Mouse (Mus musculus) lung, embryonic 16.5 days (tissue): ENCODE data around the gene Tcf3. TPM values are rescaled to one million over a fixed set of nuclear protein-coding genes. Genes with fewer than 3 reads are reported as not detected.

ENCODE experiments used
- ATAC-seq: fragments of 200-750 bp; cut with Nextera tagmentation; 2 replicates; pipeline ENCODE4 v1.8.0; 2017; ENCODE audit warnings: low read depth, mild to moderate bottlenecking, moderate library complexity
- H3K27ac ChIP-seq: fragments of 300-500 bp; sonication (generic); 2 replicates; pipeline ENCODE4 v1.5.1; 2014; ENCODE audit warnings: mild to moderate bottlenecking, control low read depth, low read length
- H3K27me3 ChIP-seq: fragments of 300-500 bp; sonication (generic); 2 replicates; pipeline ENCODE4 v1.6.1; 2014; ENCODE audit warnings: low read depth, low read length, mixed read lengths; ENCODE audit not compliant: control insufficient read depth, insufficient read depth
- H3K36me3 ChIP-seq: fragments of 300-500 bp; sonication (generic); 2 replicates; pipeline ENCODE4 v1.6.1; 2014; ENCODE audit warnings: low read length; ENCODE audit not compliant: control insufficient read depth, insufficient read depth
- H3K4me1 ChIP-seq: fragments of 300-500 bp; sonication (generic); replicated peaks from 2 replicates; pipeline ENCODE4 v1.6.1; 2014; ENCODE audit warnings: low read length, mixed read lengths; ENCODE audit not compliant: control insufficient read depth, insufficient read depth
- H3K4me2 ChIP-seq: fragments of 300-500 bp; sonication (generic); 2 replicates; pipeline ENCODE4 v1.6.1; 2014; ENCODE audit warnings: low read depth, low read length, control low read depth
- H3K4me3 ChIP-seq: fragments of 300-500 bp; sonication (generic); 2 replicates; pipeline ENCODE4 v1.5.1; 2014; ENCODE audit warnings: mild to moderate bottlenecking, low read length, control low read depth
- H3K9ac ChIP-seq: fragments of 300-500 bp; sonication (generic); 2 replicates; pipeline ENCODE4 v1.6.1; 2014; ENCODE audit warnings: low read length, control low read depth
- H3K9me3 ChIP-seq: fragments of 300-500 bp; sonication (generic); 2 replicates; pipeline ENCODE4 v1.6.1; 2016; ENCODE audit warnings: low read length; ENCODE audit not compliant: control insufficient read depth
- WGBS: fragments of 180-500 bp; shearing (Covaris S2); extraction: QIAGEN DNeasy Blood & Tissue Kit; methylation state at CpG from one replicate; pipeline ENCODE4 v1.1.7; 2014; 5-methylcytosine and 5-hydroxymethylcytosine counted together
- polyA plus RNA-seq: library from polyadenylated mRNA; unstranded; fragments of >200 nt; fragmentation: Nextera tagmentation; extraction: Ambion mirVana; gene quantifications from 2 replicates; pipeline ENCODE4 v1.2.1, GENCODE M21; 2015

The Tcf3 gene
- polyA plus RNA-seq, 1 experiment from 2014 or later, result 81.0 TPM

DNA sequence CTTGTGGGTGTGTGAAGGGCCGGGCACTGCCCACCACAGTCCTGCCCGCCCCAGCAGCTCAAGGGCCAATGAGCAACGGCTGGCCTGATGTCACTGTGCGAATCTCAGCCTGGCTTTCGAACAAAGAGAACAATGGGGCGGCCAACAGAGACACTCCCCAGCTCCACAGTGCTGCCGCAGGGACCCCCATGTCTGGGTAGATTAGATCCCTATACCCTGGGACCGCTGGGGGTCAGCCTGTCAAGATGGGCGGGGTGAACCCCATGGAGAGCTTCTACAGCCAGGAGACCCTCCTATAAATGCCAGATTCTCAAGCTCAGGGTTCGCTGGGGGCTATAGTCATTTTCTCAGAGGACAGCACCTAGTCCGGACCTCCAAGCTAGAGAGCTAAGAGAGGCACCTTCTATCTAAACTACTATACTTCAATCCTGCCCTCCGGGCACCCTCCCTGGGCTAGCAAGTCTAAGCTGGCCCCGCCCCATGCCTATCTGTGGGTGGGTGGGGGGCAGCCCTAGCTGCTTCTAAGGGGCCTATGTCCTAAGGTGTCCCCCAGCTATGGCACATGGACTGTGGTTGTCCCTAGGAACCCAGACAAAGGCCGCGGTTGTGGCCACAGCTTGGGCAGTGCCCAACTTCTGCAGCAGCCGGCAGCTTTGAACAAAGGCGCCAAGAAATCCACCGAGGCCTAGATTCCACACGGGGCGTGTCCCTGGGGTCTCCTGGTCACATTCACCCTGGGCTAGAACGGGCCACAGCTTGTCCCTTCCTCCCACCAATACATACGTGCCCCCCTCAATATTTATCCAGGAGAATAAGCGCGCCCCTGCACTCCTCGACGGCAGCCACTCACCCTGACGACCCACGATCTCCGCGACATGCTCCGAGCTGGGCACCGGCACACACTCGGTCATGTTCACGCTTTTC lies 47.4 kb downstream of the Tcf3 start:
- peak overlapping the region; percentile 87 for H3K9ac ChIP-seq
- WGBS, result under 1% methylated on average over 34 of the region's 34 CpGs
- H3K4me3 ChIP-seq, result peak overlapping the region; percentile 84
- H3K4me2 ChIP-seq, result peak overlapping the region; percentile 85
- H3K27me3 ChIP-seq, result no peaks in the 10 kb centered on the region
- peaks cover 19% of the 10 kb centered on the region for H3K36me3 ChIP-seq
- peaks cover 29% of the 10 kb centered on the region for H3K4me1 ChIP-seq
- H3K27ac ChIP-seq, result peak overlapping the region; percentile 92
- peak; percentile 55 for ATAC-seq
- no peaks in the 10 kb centered on the region for H3K9me3 ChIP-seq

GRCm38 (mm10) chr10:80385310-80385709 lies 48.1 kb downstream of the Tcf3 start:
- WGBS, result 22% methylated on average over 7 of the region's 7 CpGs
- Histone ChIP-seq H3K27ac (peak overlapping the region; percentile 92; the same call in 1 of the 2 replicates), H3K4me1 (peaks cover 29% of the 10 kb centered on the region)

GRCm38 (mm10) chr10:80384709-80385108 lies 48.7 kb downstream of the Tcf3 start:
- 68% methylated on average over 7 of the region's 7 CpGs for WGBS
- no peak overlapping the region for H3K27ac ChIP-seq
- no peak for ATAC-seq
- peak overlapping the region; percentile 85 for H3K4me2 ChIP-seq
- peak overlapping the region; percentile 84 for H3K4me3 ChIP-seq
- no peaks in the 10 kb centered on the region for H3K27me3 ChIP-seq
- H3K4me1 ChIP-seq, result peaks cover 29% of the 10 kb centered on the region
- peak overlapping the region; percentile 87; the same call in 1 of the 2 replicates for H3K9ac ChIP-seq
- no peaks in the 10 kb centered on the region for H3K9me3 ChIP-seq
- peaks cover 19% of the 10 kb centered on the region for H3K36me3 ChIP-seq

More at GRCm38 (mm10) chr10:80385310-80385709, 48.1 kb downstream of the Tcf3 start:
- H3K9me3 ChIP-seq, result no peaks in the 10 kb centered on the region
- H3K27me3 ChIP-seq, result no peaks in the 10 kb centered on the region
- H3K9ac ChIP-seq, result peak overlapping the region; percentile 87
- peaks cover 19% of the 10 kb centered on the region for H3K36me3 ChIP-seq
- ATAC-seq, result no peak
- peak overlapping the region; percentile 84 for H3K4me3 ChIP-seq
- peak overlapping the region; percentile 85 for H3K4me2 ChIP-seq

- Histone ChIP-seq H3K9me3 (no peaks in the 10 kb centered on the region), H3K27ac (no peak overlapping the region), H3K9ac (no peak overlapping the region), H3K27me3 (no peaks in the 10 kb centered on the region), H3K36me3 (peaks cover 19% of the 10 kb centered on the region), H3K4me2 (peak overlapping the region; percentile 85; the same call in 1 of the 2 replicates), H3K4me3 (no peak overlapping the region), H3K4me1 (peaks cover 29% of the 10 kb centered on the region)
- no peak for ATAC-seq
- 85% methylated on average over 4 of the region's 4 CpGs for WGBS
These were observed 49.3 kb downstream of the Tcf3 start for GRCm38 (mm10) chr10:80384115-80384639.

- Histone ChIP-seq H3K9ac (no peak overlapping the region), H3K27ac (no peak overlapping the region), H3K9me3 (no peaks in the 10 kb centered on the region), H3K27me3 (no peaks in the 10 kb centered on the region), H3K4me1 (peaks cover 26% of the 10 kb centered on the region), H3K4me2 (no peak overlapping the region), H3K4me3 (no peak overlapping the region), H3K36me3 (peaks cover 19% of the 10 kb centered on the region)
- 49% methylated on average over 4 of the region's 4 CpGs for WGBS
- no peak for ATAC-seq
These were observed 50.0 kb downstream of the Tcf3 start for GRCm38 (mm10) chr10:80383431-80383830.

DNA sequence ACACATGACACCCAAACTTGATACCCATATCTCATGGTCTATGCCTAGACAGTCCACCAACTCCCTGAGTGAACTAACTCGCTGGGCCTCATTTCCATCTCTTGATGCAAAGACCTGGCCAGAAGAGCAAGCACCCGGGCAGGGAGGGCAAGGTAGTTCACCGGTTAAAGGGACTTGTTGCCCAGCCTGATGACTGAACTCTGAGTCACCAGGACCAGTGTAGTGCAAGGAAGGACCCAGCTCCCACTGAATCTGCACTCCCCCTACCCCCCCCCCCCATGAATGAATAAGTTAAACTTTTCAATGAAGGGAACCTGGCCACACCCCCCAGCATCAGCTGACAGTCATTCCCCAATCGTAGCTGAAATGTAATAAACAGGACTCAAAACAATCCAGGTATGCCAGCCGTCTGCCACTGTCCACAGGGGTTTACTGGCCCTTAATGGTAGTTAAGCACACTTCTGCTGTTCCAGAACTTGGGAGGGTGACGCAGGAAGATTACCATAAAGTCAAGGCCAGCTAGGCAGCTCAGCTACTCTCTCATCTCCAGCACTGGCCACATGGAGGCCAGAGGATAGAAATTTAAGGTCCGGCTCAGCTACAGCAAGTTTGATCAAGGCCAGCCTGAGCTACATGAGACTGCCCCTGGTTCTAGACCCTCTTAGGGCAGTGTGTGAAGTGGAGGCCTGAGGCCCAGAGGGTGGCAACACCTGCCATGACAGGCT lies 50.6 kb downstream of the Tcf3 start:
- Histone ChIP-seq H3K27me3 (no peaks in the 10 kb centered on the region), H3K36me3 (peaks cover 19% of the 10 kb centered on the region), H3K4me3 (no peak overlapping the region), H3K4me2 (no peak overlapping the region), H3K27ac (no peak overlapping the region), H3K4me1 (peaks cover 20% of the 10 kb centered on the region), H3K9ac (no peak overlapping the region), H3K9me3 (no peaks in the 10 kb centered on the region)
- no peak for ATAC-seq
- 79% methylated on average over 7 of the region's 7 CpGs for WGBS

DNA sequence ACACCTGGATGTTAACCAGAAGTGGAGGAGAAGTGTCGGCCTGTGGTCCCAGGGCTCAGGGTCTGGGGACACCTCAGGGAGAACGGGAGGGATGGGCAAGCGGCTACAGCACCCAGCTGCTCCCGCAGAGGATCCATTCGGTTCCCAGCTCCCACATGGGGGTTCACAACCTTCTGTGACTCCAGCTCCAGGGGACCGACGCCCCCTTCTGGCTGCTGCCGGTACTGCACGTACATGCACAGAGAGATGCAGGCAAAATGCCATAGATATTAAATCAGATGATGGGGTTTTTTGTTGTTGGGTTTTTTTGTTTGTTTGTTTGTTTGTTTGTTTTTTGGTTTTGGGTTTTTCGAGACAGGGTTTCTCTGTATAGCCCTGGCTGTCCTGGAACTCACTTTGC lies 55.7 kb downstream of the Tcf3 start:
- no peak overlapping the region for H3K27ac ChIP-seq
- no peaks in the 10 kb centered on the region for H3K9me3 ChIP-seq
- H3K4me1 ChIP-seq, result no peaks in the 10 kb centered on the region
- no peak overlapping the region for H3K9ac ChIP-seq
- H3K4me2 ChIP-seq, result no peak overlapping the region
- no peaks in the 10 kb centered on the region for H3K27me3 ChIP-seq
- no peak overlapping the region for H3K4me3 ChIP-seq
- ATAC-seq, result no peak
- 49% methylated on average over 10 of the region's 10 CpGs for WGBS
- H3K36me3 ChIP-seq, result peaks cover 19% of the 10 kb centered on the region

GRCm38 (mm10) chr10:80376160-80376559 lies 57.3 kb downstream of the Tcf3 start:
- H3K9ac ChIP-seq, result no peak overlapping the region
- 2% methylated on average over 7 of the region's 7 CpGs for WGBS
- ATAC-seq, result peak; percentile 64

GRCm38 (mm10) chr10:80374063-80374462 lies 59.4 kb downstream of the Tcf3 start:
- Histone ChIP-seq H3K36me3 (no peaks in the 10 kb centered on the region), H3K4me1 (peaks cover 5% of the 10 kb centered on the region), H3K27me3 (no peaks in the 10 kb centered on the region), H3K27ac (no peak overlapping the region), H3K4me3 (no peak overlapping the region), H3K9ac (no peak overlapping the region), H3K4me2 (no peak overlapping the region), H3K9me3 (no peaks in the 10 kb centered on the region)
- ATAC-seq, result 0 out of 2 replicates have a peak, but pooled peaks have one; percentile 34
- WGBS, result 27% methylated on average over 6 of the region's 6 CpGs

More at GRCm38 (mm10) chr10:80376160-80376559, 57.3 kb downstream of the Tcf3 start:
- peaks cover 4% of the 10 kb centered on the region for H3K36me3 ChIP-seq
- H3K4me2 ChIP-seq, result no peak overlapping the region
- no peak overlapping the region for H3K27ac ChIP-seq
- no peak overlapping the region for H3K4me3 ChIP-seq
- no peaks in the 10 kb centered on the region for H3K27me3 ChIP-seq
- H3K4me1 ChIP-seq, result peaks cover 5% of the 10 kb centered on the region
- H3K9me3 ChIP-seq, result no peaks in the 10 kb centered on the region
